In the genomic region with DNA sequence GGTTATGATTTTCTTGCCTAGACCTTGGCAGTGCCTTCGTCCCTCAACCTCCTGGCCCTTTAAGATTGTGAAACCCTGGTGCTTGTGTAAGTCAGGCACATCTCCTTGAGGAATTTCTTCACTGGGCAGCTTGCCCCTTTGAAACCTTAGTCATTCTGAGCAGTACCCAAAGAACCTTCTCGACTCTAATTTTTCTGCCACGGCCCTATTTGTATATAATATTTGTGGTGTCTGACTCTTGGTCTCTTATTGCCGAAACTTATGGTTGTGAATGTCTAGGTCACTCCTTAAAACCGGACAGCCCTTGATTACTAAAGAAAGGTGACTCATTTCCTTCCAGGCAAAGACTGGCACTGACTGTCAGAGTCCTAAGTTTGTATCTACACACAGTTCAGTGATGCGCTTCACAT, we compare ENCODE assay signal across 11 mouse cellular contexts. TPM values are rescaled to one million over a fixed set of nuclear protein-coding genes. Genes with fewer than 3 reads are reported as not detected.
DNase-seq lines count a peak whose midpoint lies in the region; ATAC-seq and TF ChIP-seq lines count a peak whose summit lies in the region.
"Had no signal": no experiment of that assay in that cellular context is flagged by ENCODE, and none has a peak within 500 bp of the region (broad histone marks: within the 10 kb centered on the region; RNA-seq: fewer than 3 reads in every experiment).

No protein-coding gene starts in this region.

- H3K9ac ChIP-seq in midbrain, postnatal 0 days (replicated peaks; ENCODE audit: low read length, poor library complexity, severe bottlenecking), result no peak overlapping the region
- H3K9ac ChIP-seq: midbrain, embryonic 15.5 days had no signal

- H3K27ac ChIP-seq in macrophage, result peak overlapping the region; percentile 34
- no peak overlapping the region for H3K27ac ChIP-seq in midbrain, postnatal 0 days (ENCODE audit: low read depth, low read length)
- H3K27ac ChIP-seq: midbrain, embryonic 15.5 days had no signal

- peaks cover 8% of the 10 kb centered on the region; the same call in 1 of the 2 replicates for H3K36me3 ChIP-seq in macrophage (ENCODE audit: inconsistent target)
- no peaks in the 10 kb centered on the region for H3K36me3 ChIP-seq in midbrain, postnatal 0 days (ENCODE audit: insufficient read depth, low read length)
- H3K36me3 ChIP-seq: G1E; midbrain, embryonic 15.5 days had no signal

- no peak overlapping the region for H3K4me3 ChIP-seq in macrophage (ENCODE audit: inconsistent target)
- no peak overlapping the region for H3K4me3 ChIP-seq in midbrain, postnatal 0 days (ENCODE audit: low read depth, low read length)
- H3K4me3 ChIP-seq: midbrain, embryonic 15.5 days had no signal

- H3K4me1 ChIP-seq in midbrain, postnatal 0 days (ENCODE audit: insufficient read depth, low read length), result peaks cover 4% of the 10 kb centered on the region; the same call in 1 of the 2 replicates

- intact Hi-C loops in heart, postnatal 36 days (cut with DNase I), result no loop called here

- H3K27me3 ChIP-seq in midbrain, postnatal 0 days (ENCODE audit: insufficient read depth, low read length), result no peaks in the 10 kb centered on the region
- H3K27me3 ChIP-seq: midbrain, embryonic 15.5 days had no signal

- no peaks in the 10 kb centered on the region for H3K9me3 ChIP-seq in midbrain, postnatal 0 days (ENCODE audit: low read length)
- H3K9me3 ChIP-seq: midbrain, embryonic 15.5 days had no signal

- H3K4me2 ChIP-seq in midbrain, postnatal 0 days (ENCODE audit: low read depth, low read length, poor library complexity, severe bottlenecking), result no peak overlapping the region
- H3K4me2 ChIP-seq: midbrain, embryonic 15.5 days had no signal

- peak; percentile 41 for DNase-seq in kidney, adult 11 months
- DNase-seq in kidney, postnatal 14 days, result no peak
- DNase-seq in adrenal gland, postnatal 14 days, result peak; percentile 83
- DNase-seq in heart, postnatal 36 days, result peak; percentile 39 to 56
- DNase-seq in midbrain, postnatal 0 days (ENCODE audit: low spot score), result no peak
- no peak for DNase-seq in left cerebral cortex, adult 11 months (ENCODE audit: low spot score)
- no peak for DNase-seq in left cerebral cortex, adult 8-10 months (ENCODE audit: low spot score in 2 of 2)
- DNase-seq: right cerebral cortex, adult 18-20 months had no signal

- no peak for ATAC-seq in midbrain, postnatal 0 days (ENCODE audit: low FRiP score)
- ATAC-seq: midbrain, embryonic 15.5 days had no signal

- 11% methylated on average over 6 of the region's 6 CpGs for WGBS in macrophage (ENCODE audit: missing documents)
- 85% methylated on average over 6 of the region's 6 CpGs for WGBS in midbrain, postnatal 0 days

- peaks cover 100% of the 10 kb centered on the region for H3K79me2 ChIP-seq in macrophage (ENCODE audit: inconsistent target)

- no peak for TF ChIP-seq CTCF in midbrain, postnatal 0 days (IDR thresholded peaks at IDR 0.05)

RNA-seq across cellular contexts. Expression of a gene that starts 43.6 kb away (rescaled TPM):
- total RNA-seq in adrenal gland, postnatal 14 days (2021), result 46.7 and 47.6 TPM in 2 replicates
- total RNA-seq in heart, postnatal 36 days (2021), result 10 to 100 TPM; 16.7 to 17.8 TPM
- 100 to 1,000 TPM; 149 to 777 (median 273) TPM for total RNA-seq in macrophage (2018; cell fraction: chromatin; rRNA removed)
- 100 to 1,000 TPM in 12 of 26 experiments, 10 to 100 TPM in 14; 46.8 to 165 (median 96.1) TPM for total RNA-seq in macrophage (2018; cell fraction: cytosol; rRNA removed)
- total RNA-seq in macrophage (2018; cell fraction: nucleus; rRNA removed), result 100 to 1,000 TPM; 125 to 657 (median 257) TPM
- polyA plus RNA-seq in macrophage (2018), result 21.9 to 74.1 TPM (median 33.4 TPM) in 3 replicates
- 22.8 and 33.5 TPM in 2 replicates for total RNA-seq in midbrain, postnatal 0 days (2014; rRNA removed)
- 5.4 and 6.1 TPM in 2 replicates for polyA plus RNA-seq in midbrain, postnatal 0 days (2015; fragmentation: Nextera tagmentation; extraction: Ambion mirVana)
- total RNA-seq in left cerebral cortex, adult 8-10 months (2022), result 10 to 100 TPM; 16.3 to 17.9 (median 17.1) TPM
- polyA plus RNA-seq: G1E had no signal

Comparison
In these comparisons a context has a peak if more than half of its experiments do, and no peak if none do; other contexts are left out.
1. DNase-seq: peak in kidney, adult 11 months (single experiment), adrenal gland, postnatal 14 days (single experiment) and heart, postnatal 36 days (2 of 2); none in kidney, postnatal 14 days (single experiment), midbrain, postnatal 0 days (single experiment), left cerebral cortex, adult 11 months (single experiment) and left cerebral cortex, adult 8-10 months (0 of 2).